Mouse (Mus musculus) midbrain, embryonic 13.5 days (tissue): ENCODE results near the gene Shkbp1. TPM values are rescaled to one million over a fixed set of nuclear protein-coding genes. Genes with fewer than 3 reads are reported as not detected.

Source experiments
- ATAC-seq: fragments of 200-750 bp; cut with Nextera tagmentation; 2 replicates; pipeline ENCODE4 v1.8.0; 2017; ENCODE audit warnings: mild to moderate bottlenecking, moderate TSS enrichment, moderate library complexity
- H3K27ac ChIP-seq: fragments of 300-500 bp; sonication (generic); 2 replicates; pipeline ENCODE4 v1.5.1; 2015; ENCODE audit warnings: inconsistent platforms, mild to moderate bottlenecking, moderate library complexity
- H3K27me3 ChIP-seq: fragments of 300-500 bp; sonication (generic); 2 replicates; pipeline ENCODE4 v1.6.1; 2015; ENCODE audit warnings: mild to moderate bottlenecking, inconsistent platforms
- H3K36me3 ChIP-seq: fragments of 300-500 bp; sonication (generic); 2 replicates; pipeline ENCODE4 v1.6.1; 2015; ENCODE audit warnings: mild to moderate bottlenecking, inconsistent platforms
- H3K4me1 ChIP-seq: fragments of 300-500 bp; sonication (generic); replicated peaks from 2 replicates; pipeline ENCODE4 v1.6.1; 2015; ENCODE audit warnings: inconsistent platforms
- H3K4me2 ChIP-seq: fragments of 300-500 bp; sonication (generic); replicated peaks from 2 replicates; pipeline ENCODE4 v1.6.1; 2015; ENCODE audit warnings: moderate library complexity, mild to moderate bottlenecking, inconsistent platforms
- H3K4me3 ChIP-seq: fragments of 300-500 bp; sonication (generic); replicated peaks from 2 replicates; pipeline ENCODE4 v1.5.1; 2015; ENCODE audit warnings: mild to moderate bottlenecking, inconsistent platforms
- H3K9ac ChIP-seq: fragments of 300-500 bp; sonication (generic); replicated peaks from 2 replicates; pipeline ENCODE4 v1.6.1; 2015; ENCODE audit warnings: mild to moderate bottlenecking, inconsistent platforms
- H3K9me3 ChIP-seq: fragments of 300-500 bp; sonication (generic); 2 replicates; pipeline ENCODE4 v1.6.1; 2016; ENCODE audit warnings: mild to moderate bottlenecking, inconsistent platforms
- WGBS: fragments of 180-500 bp; shearing (Covaris S2); methylation state at CpG from one replicate; pipeline ENCODE4 v1.1.7; 2015; 5-methylcytosine and 5-hydroxymethylcytosine counted together
- polyA plus RNA-seq: library from polyadenylated mRNA; unstranded; fragments of >200 nt; fragmentation: Nextera tagmentation; extraction: Ambion mirVana; gene quantifications from 2 replicates; pipeline ENCODE4 v1.2.1, GENCODE M21; 2015

Shkbp1 gene
- polyA plus RNA-seq, 1 experiment from 2014 or later = 84.3 TPM

DNA sequence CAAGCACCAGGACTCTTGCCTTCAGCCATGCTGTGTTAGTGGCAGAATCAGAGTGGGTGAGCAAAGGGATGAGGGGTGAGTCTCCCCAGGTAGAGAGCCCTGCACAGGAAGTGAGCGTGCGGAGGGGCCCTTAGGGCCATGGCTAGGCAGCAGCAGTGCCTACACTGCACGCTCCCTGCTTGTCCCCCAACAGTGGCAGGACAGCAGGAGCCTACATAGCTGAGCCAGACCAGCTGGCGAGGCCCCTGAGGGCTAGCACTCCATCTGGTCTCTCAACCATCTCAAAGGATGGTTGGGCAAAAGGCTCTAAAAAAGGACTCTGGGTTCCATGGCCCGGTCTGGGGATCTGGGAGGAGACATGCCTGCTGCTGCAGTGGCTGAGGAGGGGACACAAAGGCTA lies 28.3 kb upstream of the Shkbp1 start:
- Histone ChIP-seq H3K36me3 (no peaks in the 10 kb centered on the region), H3K9me3 (no peaks in the 10 kb centered on the region), H3K4me1 (0 out of 2 replicates have a peak, but pooled peaks cover 3% of the 10 kb centered on the region), H3K27me3 (peaks cover 15% of the 10 kb centered on the region), H3K9ac (0 out of 2 replicates have a peak overlapping the region, but pooled peaks have one; percentile 7), H3K4me2 (no peak overlapping the region), H3K27ac (no peak overlapping the region), H3K4me3 (no peak overlapping the region)
- WGBS = 64% methylated on average over 5 of the region's 5 CpGs
- no peak for ATAC-seq

DNA sequence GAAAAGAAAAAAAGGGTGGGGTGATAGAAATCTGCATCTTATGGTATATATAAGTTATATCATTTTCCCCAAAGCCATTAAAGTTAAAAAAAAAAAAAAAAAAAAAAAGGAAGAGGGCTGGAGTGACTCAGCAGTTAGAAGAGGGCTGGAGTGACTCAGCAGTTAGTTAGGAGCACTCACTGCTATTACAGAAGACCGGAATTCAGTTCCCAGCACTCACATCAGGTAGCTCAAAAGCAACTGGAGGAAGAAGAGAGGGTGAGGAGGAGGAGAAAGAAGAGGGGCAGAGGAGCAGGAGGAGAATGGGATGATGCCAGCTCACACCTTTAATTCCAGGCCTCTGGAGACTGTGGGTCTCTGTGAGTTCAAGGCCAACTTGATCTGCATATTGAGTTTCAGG lies 27.4 kb upstream of the Shkbp1 start:
- Histone ChIP-seq H3K9ac (no peak overlapping the region), H3K4me2 (no peak overlapping the region), H3K27ac (no peak overlapping the region), H3K4me3 (no peak overlapping the region), H3K4me1 (0 out of 2 replicates have a peak, but pooled peaks cover 3% of the 10 kb centered on the region), H3K36me3 (no peaks in the 10 kb centered on the region), H3K27me3 (peaks cover 21% of the 10 kb centered on the region), H3K9me3 (no peaks in the 10 kb centered on the region)
- WGBS = 84% methylated on average over 1 of the region's 1 CpGs
- no peak for ATAC-seq

DNA sequence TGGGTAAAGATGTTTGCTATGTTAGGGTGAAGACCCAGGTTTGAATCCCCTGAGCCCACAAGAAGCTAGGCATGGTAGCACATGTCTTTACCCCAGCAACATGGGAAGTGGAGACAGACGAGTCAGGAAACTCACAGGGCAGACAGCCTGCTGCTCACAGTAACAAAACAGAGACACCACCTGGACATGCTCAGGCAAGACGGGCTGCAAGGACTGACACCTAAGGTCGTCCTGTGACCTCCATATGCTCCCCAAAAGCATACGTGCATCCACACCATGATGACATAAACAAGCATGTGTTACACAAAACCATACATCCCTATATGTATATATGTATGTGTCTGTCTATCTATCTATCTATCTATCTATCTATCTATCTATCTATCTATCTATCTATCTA lies 25.7 kb upstream of the Shkbp1 start:
- 61% methylated on average over 4 of the region's 4 CpGs for WGBS
- H3K4me1 ChIP-seq = 0 out of 2 replicates have a peak, but pooled peaks cover 3% of the 10 kb centered on the region
- H3K4me2 ChIP-seq = no peak overlapping the region
- peaks cover 35% of the 10 kb centered on the region for H3K27me3 ChIP-seq
- H3K36me3 ChIP-seq = no peaks in the 10 kb centered on the region
- no peak overlapping the region for H3K27ac ChIP-seq
- H3K9ac ChIP-seq = no peak overlapping the region
- no peak overlapping the region for H3K4me3 ChIP-seq
- ATAC-seq = no peak
- no peaks in the 10 kb centered on the region for H3K9me3 ChIP-seq

DNA sequence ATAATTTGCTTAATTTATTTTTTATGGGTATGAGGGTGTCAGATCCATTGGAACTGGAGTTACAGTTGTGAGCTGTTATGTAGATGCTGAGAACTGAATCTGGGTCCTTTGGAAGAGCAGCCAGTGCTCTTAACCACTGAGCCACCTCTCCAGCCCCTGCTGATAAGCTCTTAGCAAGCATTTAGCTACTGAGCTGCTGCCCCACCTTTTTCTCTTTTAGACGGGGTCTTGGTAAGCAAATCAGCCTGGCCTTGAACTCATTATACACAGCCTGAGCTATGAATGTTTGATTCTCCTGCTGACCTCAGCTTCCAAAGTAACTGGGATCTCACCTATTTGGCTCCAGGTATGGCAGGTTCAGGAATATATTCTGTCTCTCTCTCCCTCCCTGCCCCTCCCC lies 25.2 kb upstream of the Shkbp1 start:
- no peak overlapping the region for H3K4me2 ChIP-seq
- WGBS = 59% methylated on average over 1 of the region's 1 CpGs
- H3K4me3 ChIP-seq = no peak overlapping the region
- H3K27me3 ChIP-seq = peaks cover 40% of the 10 kb centered on the region
- H3K4me1 ChIP-seq = 0 out of 2 replicates have a peak, but pooled peaks cover 3% of the 10 kb centered on the region
- H3K36me3 ChIP-seq = no peaks in the 10 kb centered on the region
- H3K9ac ChIP-seq = no peak overlapping the region
- ATAC-seq = no peak
- no peaks in the 10 kb centered on the region for H3K9me3 ChIP-seq
- no peak overlapping the region for H3K27ac ChIP-seq

DNA sequence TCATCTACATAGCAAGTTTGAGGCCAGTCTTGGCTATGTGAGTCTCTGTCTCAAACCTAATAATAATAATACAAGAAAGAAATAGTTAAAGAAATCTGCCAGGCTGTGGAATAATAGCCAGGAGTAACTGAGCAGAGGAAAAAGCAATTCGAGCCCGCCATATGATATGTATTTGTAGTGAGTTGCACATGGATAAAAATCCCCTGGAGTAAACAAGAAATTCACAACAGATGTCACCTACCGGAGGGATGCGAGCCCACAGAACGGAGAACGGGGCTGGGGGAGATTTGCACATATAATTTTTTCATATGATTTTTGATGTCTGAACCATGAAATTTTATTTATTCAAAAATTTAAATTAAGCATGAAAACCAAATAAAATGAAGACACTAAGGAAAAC lies 24.0 kb upstream of the Shkbp1 start:
- no peak overlapping the region for H3K4me2 ChIP-seq
- H3K27ac ChIP-seq = no peak overlapping the region
- H3K4me3 ChIP-seq = no peak overlapping the region
- peaks cover 51% of the 10 kb centered on the region for H3K27me3 ChIP-seq
- H3K9me3 ChIP-seq = no peaks in the 10 kb centered on the region
- 79% methylated on average over 6 of the region's 6 CpGs for WGBS
- no peak for ATAC-seq
- 0 out of 2 replicates have a peak, but pooled peaks cover 6% of the 10 kb centered on the region for H3K4me1 ChIP-seq
- no peak overlapping the region for H3K9ac ChIP-seq
- H3K36me3 ChIP-seq = no peaks in the 10 kb centered on the region

DNA sequence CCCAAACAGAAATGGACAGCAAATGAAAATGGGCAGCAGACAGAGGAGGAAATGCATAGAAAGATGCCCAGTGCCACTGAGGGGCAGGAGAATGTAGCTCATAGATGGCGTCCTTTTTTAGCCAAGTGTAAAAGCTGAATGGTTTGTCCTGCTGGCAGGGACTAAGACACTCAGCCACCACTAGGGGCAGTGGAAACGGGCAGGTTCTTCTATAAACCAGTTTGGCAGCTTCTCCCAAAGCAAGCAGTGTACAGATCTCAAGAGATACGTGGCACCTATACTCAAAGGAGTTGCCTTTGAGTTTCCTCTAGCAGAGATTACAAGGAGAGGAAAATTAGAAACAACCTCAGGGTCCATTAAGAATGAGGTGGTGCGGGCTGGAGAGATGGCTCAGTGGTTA lies 22.6 kb upstream of the Shkbp1 start:
- no peaks in the 10 kb centered on the region for H3K9me3 ChIP-seq
- no peak for ATAC-seq
- 21% methylated on average over 4 of the region's 4 CpGs for WGBS

DNA sequence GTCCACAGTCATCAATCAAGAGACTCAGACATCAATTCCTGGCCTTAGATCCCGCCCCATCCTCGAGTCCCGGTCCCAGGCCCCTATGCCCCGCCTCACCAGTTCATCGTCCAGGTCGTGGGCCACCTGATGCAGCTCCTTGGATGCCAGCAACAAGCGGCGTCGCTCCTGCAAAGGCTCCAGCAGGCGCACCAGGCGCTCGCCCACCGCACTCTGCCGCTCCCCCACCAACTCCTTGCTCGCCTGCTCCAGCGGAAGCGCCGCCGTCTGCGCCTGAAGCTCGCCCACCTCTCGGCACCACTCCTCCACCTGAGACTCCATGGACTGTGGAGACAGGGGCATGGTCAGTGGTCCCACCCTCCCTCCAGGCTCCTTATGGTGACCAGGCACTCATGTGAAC lies 19.5 kb upstream of the Shkbp1 start:
- Histone ChIP-seq H3K27me3 (peaks cover 86% of the 10 kb centered on the region), H3K27ac (no peak overlapping the region), H3K4me1 (peaks cover 8% of the 10 kb centered on the region), H3K4me2 (peak overlapping the region; percentile 25), H3K36me3 (no peaks in the 10 kb centered on the region), H3K9ac (no peak overlapping the region), H3K9me3 (0 out of 2 replicates have a peak, but pooled peaks cover 2% of the 10 kb centered on the region), H3K4me3 (no peak overlapping the region)
- 2% methylated on average over 22 of the region's 22 CpGs for WGBS
- ATAC-seq = no peak

More for the DNA sequence above, 22.6 kb upstream of the Shkbp1 start:
- Histone ChIP-seq H3K27ac (no peak overlapping the region), H3K36me3 (no peaks in the 10 kb centered on the region), H3K4me1 (0 out of 2 replicates have a peak, but pooled peaks cover 3% of the 10 kb centered on the region), H3K4me2 (no peak overlapping the region), H3K27me3 (peaks cover 64% of the 10 kb centered on the region), H3K4me3 (no peak overlapping the region), H3K9ac (no peak overlapping the region)

DNA sequence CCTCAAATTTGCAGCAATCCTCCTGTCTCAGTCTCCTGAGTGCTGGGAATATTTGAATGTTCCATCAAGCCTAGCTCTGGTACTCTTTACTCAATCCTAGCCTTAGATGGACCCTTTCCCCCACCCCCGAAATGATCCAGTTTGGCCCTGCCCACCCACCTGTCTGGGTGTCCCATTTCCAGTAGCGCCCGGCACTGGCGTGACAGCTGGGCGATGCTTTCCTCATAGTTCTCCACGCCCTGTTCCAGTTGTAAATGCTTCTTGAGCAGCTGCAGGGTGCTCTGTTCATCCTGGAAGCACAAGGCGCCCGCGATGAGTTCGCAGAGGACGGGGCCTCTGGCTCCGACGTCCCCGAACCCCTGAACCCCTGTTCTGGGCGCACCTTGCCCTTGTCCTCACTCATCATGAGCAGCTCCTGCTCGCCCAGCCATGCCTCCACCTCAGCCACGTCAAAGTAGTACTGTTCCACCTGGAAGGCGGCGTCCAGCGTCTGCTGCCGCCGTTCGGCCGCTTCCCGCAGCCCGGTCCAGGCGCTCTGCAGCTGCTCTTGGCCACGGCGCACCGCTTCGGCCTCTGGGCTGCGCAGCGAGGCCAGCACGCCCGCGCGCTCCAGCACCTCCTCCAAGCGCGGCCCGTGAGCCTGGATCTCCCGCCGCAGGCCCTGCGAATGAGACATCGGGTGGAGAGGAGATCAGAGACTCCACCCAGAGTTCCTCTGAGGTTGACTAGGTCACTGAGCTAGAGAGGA lies 16.1 kb upstream of the Shkbp1 start:
- Histone ChIP-seq H3K9ac (no peak overlapping the region), H3K36me3 (0 out of 2 replicates have a peak, but pooled peaks cover 5% of the 10 kb centered on the region), H3K4me1 (peaks cover 14% of the 10 kb centered on the region), H3K4me3 (peak overlapping the region; percentile 8; the same call in 1 of the 2 replicates), H3K9me3 (peaks cover 8% of the 10 kb centered on the region), H3K27me3 (peaks cover 98% of the 10 kb centered on the region), H3K4me2 (peak overlapping the region; percentile 36), H3K27ac (no peak overlapping the region)
- no peak for ATAC-seq
- WGBS = 5% methylated on average over 44 of the region's 44 CpGs

DNA sequence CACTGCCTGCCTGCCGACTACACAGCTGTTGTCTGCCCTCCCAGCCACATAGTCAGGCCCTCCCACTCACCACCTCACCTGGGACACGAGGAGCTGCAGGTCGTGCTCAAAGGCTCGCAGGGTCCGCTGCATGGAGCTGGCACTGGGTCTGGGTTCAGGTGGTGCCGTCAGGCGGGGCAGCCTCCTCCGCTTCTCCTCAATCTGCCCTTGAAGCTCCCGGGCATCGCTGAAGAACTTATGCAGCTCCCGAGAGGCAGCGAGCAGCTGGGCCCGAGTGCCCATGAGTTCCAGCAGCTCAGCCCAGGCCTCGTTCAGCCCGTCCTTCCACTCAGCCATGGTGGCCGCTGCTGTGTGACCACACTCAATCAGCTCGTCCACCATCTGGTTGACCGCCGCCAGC lies 13.3 kb upstream of the Shkbp1 start:
- no peak for ATAC-seq

DNA sequence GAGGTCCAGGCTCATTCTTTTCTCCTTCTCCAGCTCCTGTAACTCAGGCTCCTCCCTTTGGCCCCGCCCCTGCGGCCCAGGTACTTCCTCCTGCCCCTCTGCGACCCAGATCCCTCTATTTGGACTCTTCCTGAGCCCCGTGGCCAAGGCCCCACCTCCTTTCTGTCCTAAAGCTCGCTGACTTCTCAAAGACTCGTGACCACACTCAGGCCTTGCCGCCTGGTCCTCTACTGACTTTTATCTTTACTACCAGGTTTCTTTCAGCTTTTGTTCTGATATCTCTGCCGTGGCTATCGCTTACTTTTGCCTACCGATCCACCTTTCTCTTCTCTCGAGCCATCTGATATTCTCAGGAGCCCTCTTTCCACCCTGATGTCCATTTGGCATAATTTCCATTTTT lies 12.2 kb upstream of the Shkbp1 start:
- 13% methylated on average over 11 of the region's 11 CpGs for WGBS
- peak overlapping the region; percentile 23; the same call in 1 of the 2 replicates for H3K4me2 ChIP-seq

More for the DNA sequence above, 13.3 kb upstream of the Shkbp1 start:
- H3K4me3 ChIP-seq = no peak overlapping the region
- 85% methylated on average over 19 of the region's 19 CpGs for WGBS
- H3K9me3 ChIP-seq = peaks cover 8% of the 10 kb centered on the region
- peaks cover 100% of the 10 kb centered on the region for H3K27me3 ChIP-seq
- H3K4me2 ChIP-seq = no peak overlapping the region
- peaks cover 11% of the 10 kb centered on the region for H3K4me1 ChIP-seq
- no peak overlapping the region for H3K27ac ChIP-seq
- no peak overlapping the region for H3K9ac ChIP-seq
- 0 out of 2 replicates have a peak, but pooled peaks cover 5% of the 10 kb centered on the region for H3K36me3 ChIP-seq

DNA sequence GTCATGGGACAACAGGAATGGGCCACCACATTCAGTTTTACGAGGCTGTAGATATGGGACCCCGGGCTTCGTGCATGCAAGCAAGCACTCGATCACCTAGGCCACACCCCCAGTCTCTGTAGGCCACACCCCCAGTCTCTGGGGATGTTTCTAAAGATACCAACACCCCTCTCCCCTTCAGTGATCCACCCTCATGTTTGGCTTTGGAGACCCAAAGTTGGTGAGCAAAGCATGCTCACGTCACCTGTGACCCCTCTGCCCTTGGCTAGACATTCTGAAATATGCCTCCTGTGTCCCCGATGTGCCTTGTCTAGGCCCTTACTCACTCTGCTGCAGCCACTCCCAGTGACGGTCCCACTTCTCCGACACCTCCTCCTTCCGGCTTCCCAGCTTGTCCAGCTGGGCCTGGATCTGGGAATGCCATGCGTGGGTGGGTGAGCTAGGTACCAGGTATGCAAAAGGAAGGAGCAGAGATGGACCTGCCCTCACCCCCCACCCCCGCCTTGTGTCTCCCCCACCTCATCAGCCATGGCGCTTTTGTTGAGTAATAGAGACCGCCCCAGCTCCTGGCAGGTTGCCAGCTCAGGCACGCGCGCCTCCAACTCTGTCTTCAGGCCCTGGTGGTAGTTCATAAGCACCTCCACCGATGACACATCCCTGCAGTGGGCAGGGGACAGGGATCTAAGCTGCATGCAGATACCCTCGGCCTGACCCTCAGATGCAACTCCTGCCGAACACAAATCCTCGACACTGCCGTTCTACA lies 10.4 kb upstream of the Shkbp1 start:
- WGBS = 37% methylated on average over 21 of the region's 21 CpGs
- ATAC-seq = no peak

More for the DNA sequence above, 12.2 kb upstream of the Shkbp1 start:
- 0 out of 2 replicates have a peak overlapping the region, but pooled peaks have one; percentile 23 for H3K9ac ChIP-seq
- H3K4me1 ChIP-seq = peaks cover 11% of the 10 kb centered on the region
- H3K27ac ChIP-seq = no peak overlapping the region
- H3K9me3 ChIP-seq = peaks cover 8% of the 10 kb centered on the region
- no peak for ATAC-seq
- H3K4me3 ChIP-seq = peak overlapping the region; percentile 8; the same call in 1 of the 2 replicates
- 0 out of 2 replicates have a peak, but pooled peaks cover 5% of the 10 kb centered on the region for H3K36me3 ChIP-seq
- H3K27me3 ChIP-seq = peaks cover 100% of the 10 kb centered on the region

DNA sequence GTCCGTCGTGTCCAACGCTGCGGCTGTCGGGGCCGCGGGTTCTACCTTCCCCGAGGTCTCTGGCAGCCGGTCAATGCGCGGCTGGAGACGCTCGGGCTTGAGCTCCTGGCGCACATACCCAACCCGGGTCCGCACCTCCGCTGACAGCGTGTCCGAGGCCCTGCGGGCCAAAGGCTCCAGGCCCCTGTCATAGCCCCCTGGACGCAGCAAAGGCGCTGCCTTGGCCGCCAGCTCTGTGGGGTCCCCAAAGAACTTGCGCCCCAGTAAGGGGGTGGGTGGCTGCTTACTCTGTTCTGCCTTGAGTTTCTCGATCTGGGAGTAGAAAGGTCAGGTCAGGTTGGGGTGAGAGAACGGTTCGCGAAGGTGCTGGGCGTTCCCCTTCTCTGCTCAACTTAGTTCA lies 8.6 kb upstream of the Shkbp1 start:
- 3% methylated on average over 29 of the region's 29 CpGs for WGBS
- Histone ChIP-seq H3K9me3 (no peaks in the 10 kb centered on the region), H3K9ac (no peak overlapping the region), H3K27me3 (peaks cover 78% of the 10 kb centered on the region), H3K36me3 (no peaks in the 10 kb centered on the region), H3K4me3 (no peak overlapping the region), H3K4me2 (no peak overlapping the region), H3K27ac (no peak overlapping the region), H3K4me1 (peaks cover 15% of the 10 kb centered on the region)
- no peak for ATAC-seq

More for the DNA sequence above, 10.4 kb upstream of the Shkbp1 start:
- 0 out of 2 replicates have a peak, but pooled peaks cover 5% of the 10 kb centered on the region for H3K36me3 ChIP-seq
- H3K9ac ChIP-seq = no peak overlapping the region
- no peak overlapping the region for H3K27ac ChIP-seq
- peaks cover 10% of the 10 kb centered on the region for H3K4me1 ChIP-seq
- H3K4me3 ChIP-seq = no peak overlapping the region
- H3K4me2 ChIP-seq = no peak overlapping the region
- H3K27me3 ChIP-seq = peaks cover 91% of the 10 kb centered on the region
- peaks cover 8% of the 10 kb centered on the region for H3K9me3 ChIP-seq
